Mouse (Mus musculus): ENCODE data around the gene Prune2.

- TF ChIP-seq CTCF (IDR thresholded peaks at IDR 0.05; ENCODE audit: insufficient read depth, low read length) (no peak), POLR2A (IDR thresholded peaks at IDR 0.05; ENCODE audit: borderline replicate concordance, extremely low read depth, low read depth, low read length) (no peak)
Measured at GRCm38 (mm10) chr19:16949341-16949740, 6.6 kb upstream of the Prune2 start.
